Mouse (Mus musculus) ovary, adult 10 weeks (tissue): ENCODE results near the gene Olfr618. TPM values are rescaled to one million over a fixed set of nuclear protein-coding genes. Genes with fewer than 3 reads are reported as not detected.

ENCODE experiments used
- polyA plus RNA-seq: library from polyadenylated mRNA; stranded (reverse); fragments of 350-450 nt; fragmentation: Illumina TruSeq; extraction: RNeasy Lipid Tissue Mini Kit (QIAGEN cat#74804); gene quantifications from one replicate; pipeline ENCODE4 v1.2.3, GENCODE M21; 2014

The Olfr618 gene
- not detected for polyA plus RNA-seq

DNA sequence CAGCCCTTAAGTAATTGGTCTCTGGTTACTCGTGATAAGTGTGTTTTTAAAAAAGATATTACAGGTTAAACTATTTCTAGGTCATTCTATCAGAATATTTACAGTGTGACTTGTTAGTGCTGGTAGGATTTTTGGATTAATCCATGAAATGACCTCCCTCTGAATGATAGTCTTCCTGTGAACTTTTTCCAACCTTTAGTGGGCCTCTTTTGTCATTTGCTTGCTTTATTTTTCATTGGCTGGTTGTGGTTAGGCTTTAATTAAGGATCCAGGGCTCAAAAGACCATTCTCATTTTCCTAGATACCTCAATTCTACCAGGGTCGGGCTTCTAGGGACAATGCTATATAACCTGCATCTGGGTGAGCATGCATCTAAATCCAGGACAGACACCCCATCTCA, at the start of gene Olfr618:
TSS of gene Olfr618 (plus strand) at position 301 of the 400 bp plus-strand sequence.

DNA sequence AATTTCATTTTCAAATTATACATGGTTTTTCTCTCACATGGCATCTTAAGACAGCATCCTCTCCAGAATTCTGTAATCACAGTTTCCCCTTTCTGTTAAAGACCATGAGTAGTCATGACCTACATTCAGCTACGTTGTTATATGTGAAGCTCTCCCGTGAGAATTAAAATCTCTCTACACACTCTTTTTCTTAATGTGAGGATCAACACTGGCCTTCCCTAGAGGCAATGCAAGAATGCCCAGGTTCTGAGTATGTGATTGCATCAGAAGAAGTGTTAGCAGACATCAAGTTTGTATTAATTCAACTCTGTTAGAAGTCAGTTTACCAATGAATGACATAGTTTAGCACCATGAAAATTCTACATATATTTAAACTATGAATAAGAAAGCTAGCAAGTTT, 47.3 kb upstream of the Olfr618 start, which contains the start of gene Olfr612:
TSS of gene Olfr612 (minus strand) at position 101 of the 400 bp plus-strand sequence.

DNA sequence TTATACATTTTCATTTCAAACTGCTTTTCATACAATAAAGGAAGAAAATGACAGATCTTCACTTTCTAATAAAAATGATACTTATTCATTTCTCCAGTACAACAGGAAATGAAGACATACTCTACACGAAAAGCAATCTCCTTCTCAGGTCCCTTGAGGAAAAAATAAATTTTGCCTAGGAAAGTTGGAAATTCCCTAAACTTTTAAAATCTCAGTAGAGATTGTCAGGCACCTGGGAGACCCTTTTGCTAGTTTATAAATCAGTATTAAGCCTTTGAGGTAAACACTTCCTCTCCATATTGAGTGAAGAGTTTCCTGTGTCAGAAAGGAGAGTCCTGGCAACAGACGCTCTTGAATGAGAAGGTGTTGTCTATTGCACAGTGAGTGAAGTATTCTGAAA, 42.1 kb upstream of the Olfr618 start, which contains the start of gene Olfr613:
TSS of gene Olfr613 (plus strand) at position 301 of the 400 bp plus-strand sequence.

DNA sequence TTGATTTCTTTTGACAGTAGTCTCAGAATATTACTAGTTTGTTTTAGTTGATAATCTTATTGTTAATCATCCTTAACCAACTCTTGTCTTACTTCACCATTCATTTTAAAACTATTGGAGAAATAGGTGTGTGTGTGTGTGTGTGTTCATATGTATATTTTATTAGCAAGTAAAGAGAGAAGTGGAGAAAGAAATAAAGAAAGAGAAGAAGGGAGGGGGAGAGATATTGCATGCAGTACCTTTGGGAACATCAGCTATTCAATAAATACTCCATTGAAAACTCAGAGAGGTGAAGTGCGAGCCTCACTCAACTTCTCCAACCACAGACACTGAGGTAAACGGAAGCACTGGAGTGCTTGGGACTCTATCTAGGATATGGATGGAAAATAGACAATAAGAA, 34.1 kb upstream of the Olfr618 start, which contains the start of gene Olfr615:
TSS of gene Olfr615 (plus strand) at position 301 of the 400 bp plus-strand sequence.

GRCm38 (mm10) chr7:103569043-103569442, 20.9 kb upstream of the Olfr618 start, which contains the start of gene Olfr616:
TSS of gene Olfr616 (minus strand) at chr7:103569143.

DNA sequence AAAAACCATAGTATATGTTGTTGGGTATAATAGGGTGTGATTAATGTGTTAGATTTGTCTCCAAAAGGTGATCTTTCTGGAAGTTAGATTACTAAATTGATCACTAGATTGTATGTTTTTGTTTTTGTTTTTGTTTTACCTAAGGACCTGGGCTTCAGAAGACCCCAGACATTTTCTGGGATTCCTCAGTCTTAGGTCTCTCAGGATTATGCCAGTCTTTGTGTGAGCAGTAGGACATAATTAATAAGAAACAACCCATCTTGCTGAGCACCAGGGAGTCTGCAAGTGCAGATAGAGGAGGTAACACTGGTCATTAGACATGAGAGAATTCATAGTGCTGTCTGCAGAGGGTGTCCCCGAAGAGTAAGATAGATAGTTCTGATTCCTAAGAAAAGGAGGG, 17.1 kb upstream of the Olfr618 start, which contains the start of gene Olfr617:
TSS of gene Olfr617 (plus strand) at position 301 of the 400 bp plus-strand sequence.

DNA sequence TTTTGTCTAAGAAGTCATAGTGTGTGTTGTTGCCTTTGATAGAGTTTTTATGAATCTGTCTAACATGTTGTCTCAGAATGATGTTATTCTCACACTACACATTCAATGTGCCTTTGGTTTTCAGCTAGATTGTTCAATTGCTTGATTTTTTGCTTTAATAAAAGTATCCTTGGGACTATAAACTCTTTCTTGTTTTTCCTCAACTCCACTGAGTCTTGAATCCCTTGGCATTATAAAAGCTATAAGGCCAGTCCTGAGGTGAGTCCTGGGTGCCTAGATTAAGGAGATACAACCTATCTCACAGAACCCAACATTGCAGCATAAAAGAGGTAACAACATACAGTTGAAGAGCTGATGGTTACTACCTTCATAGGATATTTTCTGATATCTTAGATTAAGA, 10.4 kb downstream of the Olfr618 start, which contains the start of gene Olfr619:
TSS of gene Olfr619 (plus strand) at position 301 of the 400 bp plus-strand sequence.

GRCm38 (mm10) chr7:103612434-103612833, 22.5 kb downstream of the Olfr618 start, which contains the start of gene Olfr620:
TSS of gene Olfr620 (minus strand) at chr7:103612534.

GRCm38 (mm10) chr7:103642602-103643001, 52.7 kb downstream of the Olfr618 start, which contains the start of gene Olfr622:
TSS of gene Olfr622 (minus strand) at chr7:103642702.

Other genes with a start within 250 kb of the Olfr618 start
- not detected for gene Olfr600, start 240.4 kb upstream of the Olfr618 start, polyA plus RNA-seq
- gene Olfr601, start 227.4 kb upstream of the Olfr618 start, polyA plus RNA-seq = not detected
- gene Olfr603, start 203.9 kb upstream of the Olfr618 start, polyA plus RNA-seq = not detected
- not detected for gene Usp17lc, start 175.0 kb upstream of the Olfr618 start, polyA plus RNA-seq
- not detected for gene Olfr605, start 144.7 kb upstream of the Olfr618 start, polyA plus RNA-seq
- gene Olfr606, start 141.1 kb upstream of the Olfr618 start, polyA plus RNA-seq = not detected
- not detected for gene Olfr607, start 126.0 kb upstream of the Olfr618 start, polyA plus RNA-seq
- not detected for gene Olfr608, start 120.2 kb upstream of the Olfr618 start, polyA plus RNA-seq
- not detected for gene Olfr609, start 92.0 kb upstream of the Olfr618 start, polyA plus RNA-seq
- not detected for gene Olfr610, start 78.0 kb upstream of the Olfr618 start, polyA plus RNA-seq
- not detected for gene Olfr611, start 69.3 kb upstream of the Olfr618 start, polyA plus RNA-seq
- not detected for gene Olfr612, start 47.4 kb upstream of the Olfr618 start, polyA plus RNA-seq
- gene Olfr613, start 42.0 kb upstream of the Olfr618 start, polyA plus RNA-seq = not detected
- gene Olfr615, start 34.0 kb upstream of the Olfr618 start, polyA plus RNA-seq = not detected
- gene Olfr616, start 21.0 kb upstream of the Olfr618 start, polyA plus RNA-seq = not detected
- not detected for gene Olfr617, start 17.0 kb upstream of the Olfr618 start, polyA plus RNA-seq
- gene Olfr619, start 10.5 kb downstream of the Olfr618 start, polyA plus RNA-seq = not detected
- gene Olfr620, start 22.4 kb downstream of the Olfr618 start, polyA plus RNA-seq = not detected
- not detected for gene Olfr622, start 52.6 kb downstream of the Olfr618 start, polyA plus RNA-seq
- gene Olfr623, start 73.6 kb downstream of the Olfr618 start, polyA plus RNA-seq = not detected
- gene Olfr624, start 81.1 kb downstream of the Olfr618 start, polyA plus RNA-seq = 0.63 TPM
- gene Olfr625-ps1, start 92.6 kb downstream of the Olfr618 start, polyA plus RNA-seq = not detected
- gene Olfr243, start 124.6 kb downstream of the Olfr618 start, polyA plus RNA-seq = not detected
- not detected for gene Olfr628, start 140.3 kb downstream of the Olfr618 start, polyA plus RNA-seq
- not detected for gene Olfr629, start 154.8 kb downstream of the Olfr618 start, polyA plus RNA-seq
- gene Olfr630, start 167.2 kb downstream of the Olfr618 start, polyA plus RNA-seq = not detected
- gene Olfr69, start 181.5 kb downstream of the Olfr618 start, polyA plus RNA-seq = not detected
- not detected for gene Olfr68, start 189.6 kb downstream of the Olfr618 start, polyA plus RNA-seq
- gene Olfr67, start 201.7 kb downstream of the Olfr618 start, polyA plus RNA-seq = not detected
- gene Hbb-bt, start 223.9 kb downstream of the Olfr618 start, polyA plus RNA-seq = 2.9 TPM
- 54.8 TPM for gene Hbb-bs, start 238.0 kb downstream of the Olfr618 start, polyA plus RNA-seq